Mouse (Mus musculus) heart, embryonic 15.5 days (tissue): Measurements from ENCODE around the gene Zfpm1. TPM values are rescaled to one million over a fixed set of nuclear protein-coding genes. Genes with fewer than 3 reads are reported as not detected.

Experiments
- ATAC-seq: fragments of 200-750 bp; cut with Nextera tagmentation; replicated peaks from 2 replicates; pipeline ENCODE4 v1.8.0; 2017; ENCODE audit warnings: low read depth, moderate TSS enrichment; ENCODE audit not compliant: insufficient number of reproducible peaks, insufficient read depth, low FRiP score
- H3K27ac ChIP-seq: fragments of 300-500 bp; sonication (generic); 2 replicates; pipeline ENCODE4 v1.5.1; 2015; ENCODE audit warnings: mild to moderate bottlenecking, inconsistent platforms
- H3K27me3 ChIP-seq: fragments of 300-500 bp; sonication (generic); 2 replicates; pipeline ENCODE4 v1.6.1; 2015; ENCODE audit warnings: inconsistent platforms
- H3K36me3 ChIP-seq: fragments of 300-500 bp; sonication (generic); 2 replicates; pipeline ENCODE4 v1.6.1; 2015; ENCODE audit warnings: mild to moderate bottlenecking, inconsistent platforms
- H3K4me1 ChIP-seq: fragments of 300-500 bp; sonication (generic); replicated peaks from 2 replicates; pipeline ENCODE4 v1.6.1; 2015; ENCODE audit warnings: inconsistent platforms
- H3K4me2 ChIP-seq: fragments of 300-500 bp; sonication (generic); 2 replicates; pipeline ENCODE4 v1.6.1; 2015; ENCODE audit warnings: inconsistent platforms, mild to moderate bottlenecking, moderate library complexity
- H3K4me3 ChIP-seq: fragments of 300-500 bp; sonication (generic); 2 replicates; pipeline ENCODE4 v1.5.1; 2015; ENCODE audit warnings: mild to moderate bottlenecking, inconsistent platforms
- H3K9ac ChIP-seq: fragments of 300-500 bp; sonication (generic); 2 replicates; pipeline ENCODE4 v1.6.1; 2015; ENCODE audit warnings: mild to moderate bottlenecking, inconsistent platforms
- H3K9me3 ChIP-seq: fragments of 300-500 bp; sonication (generic); replicated peaks from 2 replicates; pipeline ENCODE4 v1.6.1; 2016; ENCODE audit warnings: inconsistent platforms
- WGBS: fragments of 180-500 bp; shearing (Covaris S2); methylation state at CpG from one replicate; pipeline ENCODE4 v1.1.7; 2015; ENCODE audit warnings: mixed read lengths; 5-methylcytosine and 5-hydroxymethylcytosine counted together
- polyA plus RNA-seq: library from polyadenylated mRNA; unstranded; fragments of >200 nt; fragmentation: Nextera tagmentation; extraction: Ambion mirVana; gene quantifications from 2 replicates; pipeline ENCODE4 v1.2.1, GENCODE M21; 2015

The Zfpm1 gene
- polyA plus RNA-seq, 1 experiment from 2014 or later = 3.8 TPM

GRCm38 (mm10) chr8:122276308-122276707, 5.6 kb upstream of the Zfpm1 start:
- H3K4me1 ChIP-seq = peaks cover 28% of the 10 kb centered on the region
- no peak for ATAC-seq
- H3K27me3 ChIP-seq = 0 out of 2 replicates have a peak, but pooled peaks cover 3% of the 10 kb centered on the region
- no peaks in the 10 kb centered on the region for H3K36me3 ChIP-seq
- WGBS = 95% methylated on average over 5 of the region's 5 CpGs
- no peak overlapping the region for H3K27ac ChIP-seq
- H3K9ac ChIP-seq = no peak overlapping the region
- no peaks in the 10 kb centered on the region for H3K9me3 ChIP-seq
- no peak overlapping the region for H3K4me2 ChIP-seq
- H3K4me3 ChIP-seq = no peak overlapping the region

- peaks cover 28% of the 10 kb centered on the region for H3K4me1 ChIP-seq
- H3K9me3 ChIP-seq = no peaks in the 10 kb centered on the region
- H3K27me3 ChIP-seq = 0 out of 2 replicates have a peak, but pooled peaks cover 3% of the 10 kb centered on the region
- no peak for ATAC-seq
- 75% methylated on average over 18 of the region's 18 CpGs for WGBS
- H3K9ac ChIP-seq = no peak overlapping the region
- H3K4me2 ChIP-seq = no peak overlapping the region
- H3K36me3 ChIP-seq = no peaks in the 10 kb centered on the region
- no peak overlapping the region for H3K27ac ChIP-seq
- H3K4me3 ChIP-seq = no peak overlapping the region
These were observed 4.5 kb upstream of the Zfpm1 start for GRCm38 (mm10) chr8:122277204-122277995.

GRCm38 (mm10) chr8:122280156-122280555, 1.8 kb upstream of the Zfpm1 start:
- H3K9ac ChIP-seq = no peak overlapping the region
- no peaks in the 10 kb centered on the region for H3K36me3 ChIP-seq
- H3K27ac ChIP-seq = peak overlapping the region; percentile 90
- ATAC-seq = no peak
- 0 out of 2 replicates have a peak, but pooled peaks cover 3% of the 10 kb centered on the region for H3K27me3 ChIP-seq
- 72% methylated on average over 4 of the region's 4 CpGs for WGBS
- H3K9me3 ChIP-seq = no peaks in the 10 kb centered on the region
- no peak overlapping the region for H3K4me3 ChIP-seq
- peaks cover 39% of the 10 kb centered on the region for H3K4me1 ChIP-seq
- peak overlapping the region; percentile 97; the same call in 1 of the 2 replicates for H3K4me2 ChIP-seq

GRCm38 (mm10) chr8:122280588-122281316, 1.2 kb upstream of the Zfpm1 start:
- peak overlapping the region; percentile 97 for H3K4me2 ChIP-seq
- H3K27ac ChIP-seq = peak overlapping the region; percentile 90
- 0 out of 2 replicates have a peak, but pooled peaks cover 3% of the 10 kb centered on the region for H3K27me3 ChIP-seq
- no peaks in the 10 kb centered on the region for H3K9me3 ChIP-seq
- peak overlapping the region; percentile 94 for H3K4me3 ChIP-seq
- 12% methylated on average over 20 of the region's 20 CpGs for WGBS
- peaks cover 41% of the 10 kb centered on the region for H3K4me1 ChIP-seq
- peak overlapping the region; percentile 41 for H3K9ac ChIP-seq
- no peaks in the 10 kb centered on the region for H3K36me3 ChIP-seq
- peak; percentile 4 for ATAC-seq

GRCm38 (mm10) chr8:122281317-122282034, 465 bp upstream of the Zfpm1 start:
- H3K9me3 ChIP-seq = no peaks in the 10 kb centered on the region
- ATAC-seq = peak; percentile 91
- H3K4me3 ChIP-seq = peak overlapping the region; percentile 94
- H3K4me2 ChIP-seq = peak overlapping the region; percentile 97
- 0 out of 2 replicates have a peak, but pooled peaks cover 3% of the 10 kb centered on the region for H3K27me3 ChIP-seq
- WGBS = under 1% methylated on average over 47 of the region's 47 CpGs
- peak overlapping the region; percentile 41 for H3K9ac ChIP-seq
- no peaks in the 10 kb centered on the region for H3K36me3 ChIP-seq
- H3K4me1 ChIP-seq = peaks cover 48% of the 10 kb centered on the region
- peak overlapping the region; percentile 90 for H3K27ac ChIP-seq

- Histone ChIP-seq H3K9ac (peak overlapping the region; percentile 91), H3K27me3 (no peaks in the 10 kb centered on the region), H3K9me3 (no peaks in the 10 kb centered on the region), H3K4me3 (peak overlapping the region; percentile 94), H3K27ac (peak overlapping the region; percentile 90), H3K4me1 (peaks cover 61% of the 10 kb centered on the region), H3K4me2 (peak overlapping the region; percentile 97), H3K36me3 (no peaks in the 10 kb centered on the region)
- 0% methylated on average over 70 of the region's 70 CpGs for WGBS
- no peak for ATAC-seq
These were observed 787 bp downstream of the Zfpm1 start for GRCm38 (mm10) chr8:122282501-122283355.

- H3K36me3 ChIP-seq = no peaks in the 10 kb centered on the region
- no peaks in the 10 kb centered on the region for H3K9me3 ChIP-seq
- no peak for ATAC-seq
- peak overlapping the region; percentile 94 for H3K4me3 ChIP-seq
- peak overlapping the region; percentile 97 for H3K4me2 ChIP-seq
- under 1% methylated on average over 36 of the region's 37 CpGs for WGBS
- no peaks in the 10 kb centered on the region for H3K27me3 ChIP-seq
- H3K27ac ChIP-seq = peak overlapping the region; percentile 90
- peak overlapping the region; percentile 91 for H3K9ac ChIP-seq
- peaks cover 69% of the 10 kb centered on the region for H3K4me1 ChIP-seq
These were observed 1.6 kb downstream of the Zfpm1 start for GRCm38 (mm10) chr8:122283356-122284202.

- H3K36me3 ChIP-seq = no peaks in the 10 kb centered on the region
- WGBS = 4% methylated on average over 33 of the region's 33 CpGs
- H3K4me1 ChIP-seq = peaks cover 76% of the 10 kb centered on the region
- H3K4me3 ChIP-seq = peak overlapping the region; percentile 94
- H3K27ac ChIP-seq = peak overlapping the region; percentile 90
- H3K9ac ChIP-seq = peak overlapping the region; percentile 91
- H3K9me3 ChIP-seq = no peaks in the 10 kb centered on the region
- no peak for ATAC-seq
- peak overlapping the region; percentile 97 for H3K4me2 ChIP-seq
- no peaks in the 10 kb centered on the region for H3K27me3 ChIP-seq
These were observed 2.3 kb downstream of the Zfpm1 start for GRCm38 (mm10) chr8:122284203-122284658.

- Histone ChIP-seq H3K27me3 (no peaks in the 10 kb centered on the region), H3K4me1 (peaks cover 81% of the 10 kb centered on the region), H3K4me3 (peak overlapping the region; percentile 94), H3K9me3 (no peaks in the 10 kb centered on the region), H3K9ac (peak overlapping the region; percentile 91), H3K4me2 (peak overlapping the region; percentile 97), H3K36me3 (no peaks in the 10 kb centered on the region), H3K27ac (peak overlapping the region; percentile 90)
- no peak for ATAC-seq
- WGBS = 15% methylated on average over 21 of the region's 21 CpGs
These were observed 2.8 kb downstream of the Zfpm1 start for GRCm38 (mm10) chr8:122284659-122285261.
